ENCODE assay signal across 8 mouse cellular contexts in the genomic region with DNA sequence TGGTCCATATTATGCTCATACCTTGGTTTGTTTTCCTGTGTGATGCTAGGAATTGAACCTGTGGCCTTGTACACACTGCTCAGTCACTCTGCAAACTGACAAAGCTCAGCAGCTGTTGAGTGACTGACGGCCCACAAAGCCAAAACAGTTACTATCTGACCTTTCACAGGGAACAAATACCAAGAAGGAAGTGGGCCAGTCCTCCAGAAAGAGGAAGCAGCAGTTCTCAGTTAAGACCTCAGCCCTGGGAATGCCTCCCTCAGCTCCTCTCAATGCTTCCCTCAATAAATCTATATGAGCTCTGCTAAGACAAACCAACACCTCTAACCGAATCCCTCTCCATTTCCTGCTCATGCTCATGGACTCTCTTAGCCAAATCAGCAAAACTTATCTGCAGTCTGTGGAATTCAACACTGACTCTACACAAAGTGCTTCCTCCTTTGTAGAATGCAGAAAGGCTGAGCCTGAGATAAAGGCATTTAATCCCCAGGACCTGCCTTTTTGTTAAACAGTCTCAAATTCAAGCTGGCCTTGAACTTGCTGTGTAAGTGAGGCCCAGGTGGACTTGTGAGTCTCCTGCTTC. TPM values are rescaled to one million over a fixed set of nuclear protein-coding genes. Genes with fewer than 3 reads are reported as not detected.
DNase-seq lines count a peak whose midpoint lies in the region; ATAC-seq lines count a peak whose summit lies in the region.

No protein-coding gene starts in this region.

- peak; percentile 4 for DNase-seq in adrenal gland, postnatal 10 days
- DNase-seq in adrenal gland, postnatal 25 days: no peak
- peak; percentile 59 to 60 for DNase-seq in B cell, adult 2 months
- peak; percentile 47 for DNase-seq in lung, postnatal 25 days (ENCODE audit: low spot score)
- DNase-seq in urinary bladder, postnatal 4 days (ENCODE audit: low spot score in 2 of 2): no peak
- DNase-seq in thymus, postnatal 10 days (ENCODE audit: low spot score in 2 of 2): no peak
- no peak for DNase-seq in embryo, embryonic 11 days

- ATAC-seq in hematopoietic stem cell, adult 5-6 weeks (replicated peaks in 1 of 2; ENCODE audit: insufficient read depth in 1 of 2, low FRiP score in 2 of 2, low TSS enrichment in 1 of 2, low read depth in 1 of 2, poor library complexity in 2 of 2, severe bottlenecking in 2 of 2): peak; percentile 84 to 89

RNA-seq across cellular contexts. Expression of gene Klhl18, which starts 17.3 kb away (rescaled TPM):
- total RNA-seq in adrenal gland, postnatal 10 days (2021): 10 to 100 TPM; 12.3 to 13.8 TPM
- 11.9 and 12.1 TPM in 2 replicates for total RNA-seq in adrenal gland, postnatal 25 days (2021)
- total RNA-seq in hematopoietic stem cell, adult 5-6 weeks (2017): 12.6 and 15.4 TPM in 2 replicates

RNA-seq across cellular contexts. Expression of gene Kif9, which starts 17.5 kb away (rescaled TPM):
- total RNA-seq in adrenal gland, postnatal 10 days (2021): under 1 TPM; 0.45 to 0.79 TPM
- 0.71 and 1.2 TPM in 2 replicates for total RNA-seq in adrenal gland, postnatal 25 days (2021)
- 2.0 and 2.1 TPM in 2 replicates for total RNA-seq in hematopoietic stem cell, adult 5-6 weeks (2017)

RNA-seq across cellular contexts. Expression of gene Ngp, which starts 39.7 kb away (rescaled TPM):
- total RNA-seq in adrenal gland, postnatal 10 days (2021): 10 to 100 TPM; 25.5 to 35.5 TPM
- not detected in 2 replicates for total RNA-seq in adrenal gland, postnatal 25 days (2021)
- total RNA-seq in hematopoietic stem cell, adult 5-6 weeks (2017): 584 and 1,397 TPM in 2 replicates

RNA-seq across cellular contexts. Expression of gene Ptpn23, which starts 51.2 kb away (rescaled TPM):
- 10 to 100 TPM; 33.4 to 38.8 TPM for total RNA-seq in adrenal gland, postnatal 10 days (2021)
- total RNA-seq in adrenal gland, postnatal 25 days (2021): 72.2 and 89.7 TPM in 2 replicates
- total RNA-seq in hematopoietic stem cell, adult 5-6 weeks (2017): 3.7 and 5.1 TPM in 2 replicates

Comparison
In these comparisons a context has a peak if more than half of its experiments do, and no peak if none do; other contexts are left out.
1. DNase-seq: peak in adrenal gland, postnatal 10 days (single experiment), B cell, adult 2 months (2 of 2) and lung, postnatal 25 days (single experiment); none in adrenal gland, postnatal 25 days (single experiment), urinary bladder, postnatal 4 days (0 of 2), thymus, postnatal 10 days (0 of 2) and embryo, embryonic 11 days (single experiment).
2. RNA of gene Ngp, which starts 39.7 kb away (total RNA-seq): 584 to 1,397 TPM in hematopoietic stem cell, adult 5-6 weeks and 25.5 to 35.5 TPM in adrenal gland, postnatal 10 days; not detected in adrenal gland, postnatal 25 days; every median in the first group is over 10 times any median in the second.